Mouse (Mus musculus) lung, postnatal 36 days (tissue): ENCODE measurements at regions not wholly inside any gene's neighbourhood (a gene's known extent, or its start where the extent isn't known, plus 50 kb on each side); places are given as distances from the start of the nearest gene placed in this dataset.

Experiments used
- DNase-seq: peaks from one replicate; pipeline ENCODE4 v3.0.0; 2022; ENCODE audit warnings: mixed read lengths

DNA sequence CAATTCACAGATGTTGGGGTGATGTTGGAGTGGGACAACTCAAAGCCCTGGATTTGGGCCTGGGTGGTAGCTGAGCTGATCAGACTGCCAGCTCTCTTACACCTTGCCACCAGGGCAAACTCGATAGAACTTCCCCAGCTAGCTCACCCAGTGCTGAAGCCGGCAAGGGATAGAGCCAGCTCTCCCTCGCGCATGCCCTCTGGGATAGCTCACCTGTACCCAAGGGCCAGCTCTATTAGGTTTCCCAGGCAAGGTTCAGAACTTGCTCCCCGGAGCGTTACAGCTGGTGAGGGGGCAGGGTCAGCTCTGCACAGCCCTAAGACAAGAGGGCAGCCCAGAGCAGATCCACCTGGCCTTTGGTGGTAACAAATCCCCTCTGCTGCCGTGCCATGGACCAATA, 54.1 kb upstream of the 1700012A03Rik start:
- no peak for DNase-seq

GRCm38 (mm10) chr6:31995249-31995648, 54.8 kb upstream of the 1700012A03Rik start:
- no peak for DNase-seq

- DNase-seq, result no peak
Measured at GRCm38 (mm10) chr6:31985698-31986097, 64.3 kb upstream of the 1700012A03Rik start.

- DNase-seq, result no peak
Measured at GRCm38 (mm10) chr6:31976705-31977104, 73.3 kb upstream of the 1700012A03Rik start.

DNA sequence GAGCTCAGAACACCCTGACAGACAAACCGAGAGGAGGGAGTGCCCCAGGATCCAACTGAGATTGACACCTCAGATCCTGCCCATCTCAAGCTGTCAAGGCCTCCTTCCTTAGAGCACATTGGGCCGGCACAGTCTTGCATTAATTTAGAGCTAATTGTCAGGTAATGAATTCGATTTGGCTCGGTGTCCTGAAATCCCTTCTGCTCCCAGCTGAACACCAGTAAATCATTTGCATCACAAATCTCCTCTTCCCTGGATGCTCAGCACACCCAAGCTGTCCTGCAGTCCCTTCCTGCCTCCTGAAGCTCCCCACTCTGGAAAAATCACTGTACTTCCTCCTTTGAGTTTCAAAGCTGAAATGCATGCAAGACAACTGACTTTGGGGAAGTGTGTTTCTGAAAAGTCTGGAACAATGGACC, 102.0 kb upstream of the 1700012A03Rik start:
- DNase-seq, result no peak

- DNase-seq, result no peak
Measured at GRCm38 (mm10) chr6:31946572-31946971, 103.5 kb upstream of the 1700012A03Rik start.

GRCm38 (mm10) chr6:31945347-31945746, 104.7 kb upstream of the 1700012A03Rik start:
- no peak for DNase-seq

DNA sequence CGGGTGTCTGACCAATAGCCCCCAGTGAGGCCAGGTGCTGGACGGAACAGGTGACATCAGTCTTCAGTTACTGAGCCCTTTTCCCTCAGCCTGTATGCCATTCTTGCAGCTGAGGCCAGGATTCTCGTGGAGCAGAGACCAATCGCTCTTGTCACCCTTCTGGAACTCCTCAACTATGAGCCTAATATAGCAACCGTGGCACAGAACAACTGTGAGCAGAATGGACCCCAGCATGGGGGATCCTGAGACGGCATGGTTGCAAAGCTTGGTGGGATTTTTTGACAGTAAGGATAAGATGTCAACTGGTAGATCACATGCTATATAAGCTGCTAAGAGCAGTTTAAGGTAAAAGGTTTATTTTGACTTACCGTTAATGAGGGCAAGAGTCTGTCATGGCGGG, 105.5 kb upstream of the 1700012A03Rik start:
- no peak for DNase-seq

DNA sequence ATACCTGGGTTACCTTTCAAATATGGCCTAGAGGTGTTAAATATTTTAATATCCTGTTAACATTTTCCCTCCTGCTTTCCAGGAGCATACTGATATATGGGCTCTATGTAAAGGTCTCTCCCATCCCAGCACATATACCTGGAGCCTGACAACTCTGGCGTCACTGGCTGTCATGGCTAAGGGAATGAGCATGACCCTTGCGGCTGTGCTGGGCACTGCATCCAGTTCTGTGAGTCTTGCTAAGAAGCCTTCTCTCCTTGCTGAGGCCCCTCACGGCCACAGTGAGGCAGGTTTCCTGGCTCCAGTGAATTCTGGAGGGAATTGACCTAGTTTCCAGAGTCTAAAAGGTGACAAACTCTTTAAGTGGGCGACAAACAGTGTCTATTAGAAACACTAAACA, 107.3 kb upstream of the 1700012A03Rik start:
- DNase-seq, result no peak

DNA sequence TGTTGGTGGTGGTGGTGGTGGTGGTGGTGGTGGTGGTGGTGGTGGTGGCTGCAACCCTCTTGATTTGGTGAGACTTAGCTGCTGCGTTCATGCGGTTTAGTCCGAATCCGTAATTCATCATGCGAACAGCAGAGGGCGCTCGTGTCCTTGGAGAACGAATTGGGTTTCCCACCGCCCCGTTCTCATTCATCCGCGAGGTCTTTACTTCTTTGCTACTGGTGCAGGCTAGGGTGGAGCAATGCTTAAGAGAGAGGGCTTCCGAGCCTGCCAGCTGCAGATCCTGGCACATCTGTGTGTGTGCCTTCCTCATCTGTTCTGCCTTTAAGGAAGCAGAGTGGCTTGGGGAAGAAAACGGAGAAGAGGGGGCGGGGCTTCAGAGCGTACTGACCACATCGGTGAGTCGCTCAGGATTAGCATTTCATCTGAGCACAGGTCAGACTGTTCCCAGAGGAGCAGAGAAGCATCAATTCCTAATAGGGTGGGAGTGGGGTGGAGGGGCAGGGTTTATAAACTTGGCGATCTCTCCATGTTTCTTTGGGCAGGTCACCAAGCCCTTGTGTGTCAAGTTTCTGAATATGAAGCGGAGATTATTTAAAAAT, 111.7 kb upstream of the 1700012A03Rik start:
- DNase-seq, result peak; percentile 80

DNA sequence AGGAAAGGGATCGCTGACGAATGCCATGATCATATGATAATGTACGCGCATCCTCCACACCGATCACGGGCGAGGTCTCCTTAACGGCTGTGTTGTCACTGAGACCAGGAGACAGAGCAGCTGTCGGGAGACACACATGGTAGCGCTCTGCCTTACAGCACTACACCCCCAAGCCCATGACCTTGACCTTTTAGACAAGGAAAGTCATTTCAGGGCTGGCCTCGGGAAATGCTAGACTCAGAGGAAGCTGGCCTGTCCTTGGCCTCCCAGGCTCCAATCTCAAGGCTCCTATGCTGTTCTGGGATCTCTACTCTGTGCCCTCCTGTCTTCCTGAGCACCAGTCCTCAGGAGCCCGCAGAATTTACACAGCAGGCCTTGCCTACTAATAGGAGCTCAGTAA, 112.9 kb upstream of the 1700012A03Rik start:
- DNase-seq, result no peak

DNA sequence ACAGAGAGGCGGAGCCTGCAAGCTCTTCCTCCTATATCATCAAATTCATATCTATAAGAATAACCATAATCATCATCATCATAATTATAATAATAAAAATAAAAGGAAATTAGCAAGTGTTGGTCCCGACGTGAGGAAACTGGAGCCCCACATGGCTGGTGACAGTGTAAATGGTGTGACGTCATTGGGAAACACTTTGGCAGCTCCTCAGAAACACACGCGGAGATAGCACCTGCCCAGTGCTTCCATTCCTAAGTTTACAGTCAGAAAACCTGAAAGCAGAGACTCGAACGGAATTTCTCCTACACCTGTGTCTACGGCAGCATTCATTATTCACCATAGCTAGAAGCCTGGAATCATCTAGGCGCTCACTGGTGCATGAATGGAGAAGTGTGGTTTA, 115.2 kb upstream of the 1700012A03Rik start:
- no peak for DNase-seq

- DNase-seq, result no peak
Measured at GRCm38 (mm10) chr6:31933956-31934355, 116.1 kb upstream of the 1700012A03Rik start.

GRCm38 (mm10) chr6:31933364-31933763, 116.7 kb upstream of the 1700012A03Rik start:
- no peak for DNase-seq

- DNase-seq, result no peak
Measured at GRCm38 (mm10) chr6:31931116-31931515, 118.9 kb upstream of the 1700012A03Rik start.

- DNase-seq, result no peak
Measured at GRCm38 (mm10) chr6:31929165-31929564, 120.9 kb upstream of the 1700012A03Rik start.

DNA sequence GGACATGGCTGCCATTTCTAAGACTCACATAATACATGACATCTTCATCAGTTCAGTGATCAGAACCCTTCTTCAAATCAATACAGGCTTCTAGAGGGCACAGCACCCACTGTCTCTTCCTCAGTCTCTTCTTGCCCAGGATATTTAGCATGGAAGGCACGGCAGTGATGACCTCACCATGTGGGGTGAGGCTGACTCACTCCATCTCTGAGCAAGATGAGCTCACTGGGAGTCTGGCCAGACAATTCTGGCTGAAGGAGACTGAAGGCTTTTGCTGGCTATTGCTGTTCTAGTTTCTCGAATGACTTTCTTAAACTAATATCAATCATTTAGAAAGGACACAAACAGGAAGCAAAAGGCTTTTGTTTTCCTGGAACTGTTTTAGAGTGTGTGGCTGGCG, 122.9 kb upstream of the 1700012A03Rik start:
- DNase-seq, result peak; percentile 7

- DNase-seq, result no peak
Measured at GRCm38 (mm10) chr6:31924669-31925046, 125.4 kb upstream of the 1700012A03Rik start.

GRCm38 (mm10) chr6:31923951-31924668, 125.9 kb upstream of the 1700012A03Rik start:
- DNase-seq, result no peak

- DNase-seq, result no peak
Measured at GRCm38 (mm10) chr6:31921561-31922152, 128.4 kb upstream of the 1700012A03Rik start.

GRCm38 (mm10) chr6:31917411-31918131, 132.5 kb upstream of the 1700012A03Rik start:
- DNase-seq, result no peak

DNA sequence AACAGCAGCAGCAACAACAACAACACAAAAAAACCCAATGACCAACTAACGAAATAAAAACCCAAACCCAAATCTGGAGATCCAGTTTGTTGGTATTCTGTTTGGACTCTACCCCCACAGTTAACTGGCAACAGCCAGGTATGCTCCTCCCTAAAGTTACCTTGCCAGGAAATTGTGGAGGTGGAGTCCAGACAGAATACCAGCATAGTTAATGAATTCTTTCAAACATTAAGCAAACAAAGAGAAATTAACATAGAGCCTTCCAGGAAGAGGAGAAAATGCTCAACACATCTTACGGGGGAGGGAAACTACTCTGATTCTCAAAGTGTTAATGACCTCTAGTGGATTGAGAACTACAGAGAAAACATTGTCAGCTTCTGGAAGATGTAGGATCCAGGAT, 148.3 kb upstream of the 1700012A03Rik start:
- DNase-seq, result no peak

DNA sequence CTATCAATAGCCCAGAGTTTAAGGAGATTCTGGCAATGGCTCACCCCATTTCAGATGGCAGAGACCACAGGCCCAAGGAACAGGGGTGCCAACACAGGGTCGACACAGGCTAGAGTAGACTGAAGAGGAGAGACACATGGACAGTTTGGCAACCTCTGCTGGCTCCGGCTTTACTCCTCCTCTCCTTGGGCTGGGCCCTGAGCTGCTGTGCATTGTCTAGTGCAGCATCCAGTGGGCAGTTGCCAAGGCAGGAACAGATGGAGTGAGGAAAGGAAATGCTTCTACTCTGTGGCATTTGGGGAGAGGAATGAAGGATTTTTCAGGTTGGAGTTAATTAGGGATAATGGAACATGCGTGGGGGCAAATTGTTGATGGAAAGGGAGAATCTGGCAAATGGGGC, 151.0 kb upstream of the 1700012A03Rik start:
- DNase-seq, result no peak

- DNase-seq, result no peak
Measured at GRCm38 (mm10) chr6:31898609-31899008, 151.4 kb upstream of the 1700012A03Rik start.
